Mouse (Mus musculus) MEL (cell line): ENCODE results near the gene Chrm4. TPM values are rescaled to one million over a fixed set of nuclear protein-coding genes. Genes with fewer than 3 reads are reported as not detected.
A peak's percentile ranks its signal among the peaks of the same experiment; 100 is the strongest.

Source experiments
- DNase-seq: peaks from one replicate; pipeline ENCODE4 v3.0.0; 2011; ENCODE audit warnings: low read depth, low spot score
- H3K27ac ChIP-seq: 2 replicates; pipeline ENCODE4 v1.5.1; 2012; ENCODE audit warnings: low read depth, mild to moderate bottlenecking, control low read depth, low read length, moderate library complexity; ENCODE audit not compliant: control insufficient read depth
- H3K27me3 ChIP-seq, 2 experiments: fragments of 150-350 bp in 1 of 2; sonication (generic) in 1 of 2; 2 replicates each; pipeline ENCODE4 v1.6.1; 2012; ENCODE audit warnings: low read length in 2 of 2, mild to moderate bottlenecking in 2 of 2, improper control_type of control experiment in 1 of 2, moderate library complexity in 1 of 2; ENCODE audit not compliant: insufficient read depth in 2 of 2, control insufficient read depth in 1 of 2
- H3K36me3 ChIP-seq, 2 experiments: 2 replicates each; pipeline ENCODE4 v1.6.1; 2012 to 2014; ENCODE audit warnings: low read length in 2 of 2, improper control_type of control experiment in 1 of 2, inconsistent platforms in 1 of 2, mild to moderate bottlenecking in 1 of 2; ENCODE audit not compliant: insufficient read depth in 2 of 2, control insufficient read depth in 1 of 2
- H3K4me1 ChIP-seq, 2 experiments: fragments of 150-350 bp in 1 of 2; sonication (generic) in 1 of 2; 2 replicates each; pipeline ENCODE4 v1.6.1; 2012; ENCODE audit warnings: low read length in 2 of 2, improper control_type of control experiment in 1 of 2, mild to moderate bottlenecking in 1 of 2; ENCODE audit not compliant: insufficient read depth in 2 of 2, control insufficient read depth in 1 of 2
- H3K4me3 ChIP-seq, 2 experiments: fragments of 150-350 bp in 1 of 2; sonication (generic) in 1 of 2; 2 replicates each; pipeline ENCODE4 v1.5.1; 2012; ENCODE audit warnings: low read depth in 2 of 2, low read length in 2 of 2, mild to moderate bottlenecking in 2 of 2, moderate library complexity in 2 of 2, control low read depth in 1 of 2, improper control_type of control experiment in 1 of 2; ENCODE audit not compliant: control insufficient read depth in 1 of 2, insufficient read depth in 1 of 2
- H3K79me2 ChIP-seq: 2 replicates; pipeline ENCODE4 v1.6.1; 2012; ENCODE audit warnings: mild to moderate bottlenecking, low read length, moderate library complexity; ENCODE audit not compliant: control insufficient read depth, poor library complexity, insufficient read depth
- H3K9ac ChIP-seq: 2 replicates; pipeline ENCODE4 v1.6.1; 2012; ENCODE audit warnings: low read depth, mild to moderate bottlenecking, control low read depth, low read length, moderate library complexity; ENCODE audit not compliant: control insufficient read depth, poor library complexity, severe bottlenecking
- H3K9me3 ChIP-seq: fragments of 150-350 bp; sonication (generic); replicated peaks from 2 replicates; pipeline ENCODE4 v1.6.1; 2012; ENCODE audit warnings: mild to moderate bottlenecking, low read length, improper control_type of control experiment, moderate library complexity; ENCODE audit not compliant: insufficient read depth
- BHLHE40 ChIP-seq: IDR thresholded peaks from 2 replicates; pipeline ENCODE4 v1.6.1; 2012; ENCODE audit warnings: low read depth, mild to moderate bottlenecking, inconsistent platforms, low read length, improper control_type of control experiment, borderline replicate concordance
- CHD1 ChIP-seq: IDR thresholded peaks from 2 replicates; pipeline ENCODE4 v1.6.1; 2012; ENCODE audit warnings: low read depth, mild to moderate bottlenecking, inconsistent platforms, low read length, improper control_type of control experiment
- CTCF ChIP-seq, 3 experiments: IDR thresholded peaks in 2 of 3; conservative IDR thresholded peaks in 1 of 3; 2 replicates each; pipeline ENCODE4 v1.5.1; 2011 to 2012; ENCODE audit warnings: low read length in 3 of 3, low read depth in 2 of 3, mild to moderate bottlenecking in 2 of 3, improper control_type of control experiment in 1 of 3, inconsistent platforms in 1 of 3, mixed read lengths in 1 of 3, moderate library complexity in 1 of 3; ENCODE audit not compliant: control insufficient read depth in 1 of 3, insufficient read depth in 1 of 3, poor library complexity in 1 of 3, severe bottlenecking in 1 of 3
- EP300 ChIP-seq, 2 experiments: IDR thresholded peaks; 2 replicates each; pipeline ENCODE4 v1.6.1; 2011; ENCODE audit warnings: improper control_type of control experiment in 2 of 2, low read length in 2 of 2, low read depth in 1 of 2, mild to moderate bottlenecking in 1 of 2
- GATA1 ChIP-seq: IDR thresholded peaks from 2 replicates; pipeline ENCODE4 v1.6.1; 2011; ENCODE audit warnings: low read depth, low read length, improper control_type of control experiment
- KAT2A ChIP-seq: conservative IDR thresholded peaks from 2 replicates; pipeline ENCODE4 v1.6.1; 2012; ENCODE audit warnings: low read depth, low read length, improper control_type of control experiment, inconsistent platforms
- MAZ ChIP-seq: IDR thresholded peaks from 2 replicates; pipeline ENCODE4 v1.6.1; 2012; ENCODE audit warnings: low read depth, mild to moderate bottlenecking, inconsistent platforms, low read length, improper control_type of control experiment
- MYC ChIP-seq: IDR thresholded peaks from 2 replicates; pipeline ENCODE4 v1.6.1; 2011; ENCODE audit warnings: low read depth, mild to moderate bottlenecking, low read length, improper control_type of control experiment, moderate library complexity
- POLR2A ChIP-seq, 2 experiments: IDR thresholded peaks; 2 replicates each; pipeline ENCODE4 v1.6.1; 2011 to 2012; ENCODE audit warnings: low read length in 2 of 2, mild to moderate bottlenecking in 2 of 2, control low read depth in 1 of 2, improper control_type of control experiment in 1 of 2, low read depth in 1 of 2, moderate library complexity in 1 of 2; ENCODE audit not compliant: control insufficient read depth in 1 of 2, insufficient read depth in 1 of 2, poor library complexity in 1 of 2
- POLR2AphosphoS2 ChIP-seq: IDR thresholded peaks from 2 replicates; pipeline ENCODE4 v1.6.1; 2011; ENCODE audit warnings: low read length, improper control_type of control experiment
- RCOR1 ChIP-seq: IDR thresholded peaks from 2 replicates; pipeline ENCODE4 v1.6.1; 2012; ENCODE audit warnings: low read depth, mild to moderate bottlenecking, inconsistent platforms, low read length, improper control_type of control experiment
- SMC3 ChIP-seq: IDR thresholded peaks from 2 replicates; pipeline ENCODE4 v1.6.1; 2011; ENCODE audit warnings: low read depth, low read length, improper control_type of control experiment
- TBP ChIP-seq: IDR thresholded peaks from 2 replicates; pipeline ENCODE4 v1.8.0; 2011; ENCODE audit warnings: low read depth, low read length, improper control_type of control experiment
- TCF12 ChIP-seq: IDR thresholded peaks from 2 replicates; pipeline ENCODE4 v1.6.1; 2014; ENCODE audit warnings: low read depth, mild to moderate bottlenecking, inconsistent platforms, low read length, improper control_type of control experiment, moderate library complexity
- USF1 ChIP-seq: IDR thresholded peaks from 2 replicates; pipeline ENCODE4 v1.6.1; 2014; ENCODE audit warnings: low read depth, mild to moderate bottlenecking, inconsistent platforms, low read length, improper control_type of control experiment, moderate library complexity
- ZC3H11A ChIP-seq: IDR thresholded peaks from 2 replicates; pipeline ENCODE4 v1.6.1; 2012; ENCODE audit warnings: low read depth, mild to moderate bottlenecking, inconsistent platforms, low read length, improper control_type of control experiment
- ZNF384 ChIP-seq: IDR thresholded peaks from 2 replicates; pipeline ENCODE4 v1.6.1; 2012; ENCODE audit warnings: low read depth, mild to moderate bottlenecking, inconsistent platforms, low read length, improper control_type of control experiment
- polyA plus RNA-seq, 2 experiments: library from polyadenylated mRNA; stranded (reverse) in 1 of 2; unstranded in 1 of 2; fragments of >175 nt in 1 of 2; fragments of >200 nt in 1 of 2; gene quantifications; 2 replicates each; pipeline versions ENCODE4 v1.2.1 to v1.2.4; 2012; ENCODE audit warnings: low replicate concordance in 2 of 2, low read depth in 1 of 2; ENCODE audit not compliant: insufficient read length in 2 of 2, insufficient read depth in 1 of 2, missing spikeins in 1 of 2
- total RNA-seq: library from RNA; depleted of rRNA; stranded (reverse); fragments of 300-350 nt; gene quantifications from 2 replicates; pipeline ENCODE4 v1.2.3, GENCODE M21; 2012

The Chrm4 gene
- total and polyA plus RNA-seq, 3 experiments, result 21.5 to 29.0 TPM; not detected in 1

DNA sequence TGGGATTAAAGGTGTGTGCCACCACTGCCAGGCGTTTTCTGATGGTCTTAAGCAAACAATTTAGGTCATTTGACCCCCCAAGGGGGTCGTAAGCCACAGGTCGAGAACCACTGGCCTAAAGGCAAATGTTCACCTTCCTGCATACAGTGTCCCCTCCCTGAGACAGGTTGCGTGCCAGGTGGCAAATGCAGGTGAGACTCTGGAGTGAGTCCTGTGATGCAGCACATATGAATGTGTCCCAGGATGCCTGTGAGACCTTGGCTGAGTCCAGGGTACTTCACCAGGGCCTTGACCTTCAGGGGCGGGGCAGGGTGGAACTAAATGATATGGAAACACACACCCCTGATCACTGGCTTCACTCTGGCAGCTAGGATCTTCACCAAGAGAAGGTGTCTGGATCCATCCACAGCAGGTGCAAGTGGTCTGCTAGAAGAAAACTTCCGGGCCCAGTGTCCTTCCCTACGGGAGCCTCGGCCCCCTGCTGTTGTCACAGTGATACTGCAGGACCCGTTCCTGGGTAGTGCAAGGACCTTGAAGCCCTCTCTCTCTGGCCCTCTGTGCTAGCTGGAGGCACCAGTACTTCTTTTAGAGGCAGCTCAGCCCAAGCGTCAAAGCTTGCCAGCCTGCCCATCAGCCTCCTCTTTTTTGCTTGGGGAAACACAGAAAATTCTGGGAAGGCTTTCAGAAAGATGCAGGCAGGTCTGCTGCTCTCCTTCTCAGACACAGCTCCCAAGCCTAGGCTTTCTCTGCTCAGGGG is 31.8 kb downstream of the Chrm4 start:
- Histone ChIP-seq H3K27ac (no peak overlapping the region), H3K9ac (no peak overlapping the region), H3K4me3 (no peak overlapping the region), H3K27me3 (no peaks in the 10 kb centered on the region), H3K36me3 (peaks cover 0 to 42% of the 10 kb centered on the region in 2 experiments; a peak in 3 of 4 replicates), H3K4me1 (peaks cover 9 to 43% of the 10 kb centered on the region in 2 experiments), H3K79me2 (peaks cover 54% of the 10 kb centered on the region)
- DNase-seq, result peak; percentile 39
- TF ChIP-seq SMC3 (peak; percentile 39), POLR2A (IDR thresholded peaks at IDR 0.05; ENCODE audit: control insufficient read depth in 1 of 2, insufficient read depth in 1 of 2, low read depth in 1 of 2, low read length in 2 of 2, poor library complexity in 1 of 2) (no peak), TBP (no peak), CTCF (IDR thresholded peaks at IDR 0.05 in 2 of 3, conservative IDR thresholded peaks at IDR 0.05 in 1 of 3; ENCODE audit: control insufficient read depth in 1 of 3, insufficient read depth in 1 of 3, low read depth in 2 of 3, low read length in 3 of 3, poor library complexity in 1 of 3, severe bottlenecking in 1 of 3) (peak; percentile 47 to 62 (median 57))
- TF ChIP-seq, all 39 proteins: peak for 2
- H3K9me3 ChIP-seq, result no peaks in the 10 kb centered on the region

- H3K79me2 ChIP-seq, result peaks cover 51% of the 10 kb centered on the region
- no peak overlapping the region for H3K4me3 ChIP-seq
- no peak for DNase-seq
- TF ChIP-seq MYC (no peak), GATA1 (no peak), CTCF (IDR thresholded peaks at IDR 0.05 in 2 of 3, conservative IDR thresholded peaks at IDR 0.05 in 1 of 3; ENCODE audit: control insufficient read depth in 1 of 3, insufficient read depth in 1 of 3, low read depth in 2 of 3, low read length in 3 of 3, poor library complexity in 1 of 3, severe bottlenecking in 1 of 3) (no peak), CHD1 (no peak), EP300 (IDR thresholded peaks at IDR 0.05; ENCODE audit: low read depth in 1 of 2, low read length in 2 of 2) (no peak), POLR2A (IDR thresholded peaks at IDR 0.05; ENCODE audit: control insufficient read depth in 1 of 2, insufficient read depth in 1 of 2, low read depth in 1 of 2, low read length in 2 of 2, poor library complexity in 1 of 2) (no peak), ZNF384 (no peak), RCOR1 (no peak)
- H3K27me3 ChIP-seq, result no peaks in the 10 kb centered on the region
- H3K4me1 ChIP-seq, result peaks cover 13 to 48% of the 10 kb centered on the region in 2 experiments
- no peak overlapping the region for H3K27ac ChIP-seq
- H3K36me3 ChIP-seq, result peaks cover 0 to 41% of the 10 kb centered on the region in 2 experiments; a peak in 3 of 4 replicates
- no peak overlapping the region for H3K9ac ChIP-seq
- no peaks in the 10 kb centered on the region for H3K9me3 ChIP-seq
Observed at GRCm38 (mm10) chr2:91959544-91960410, 32.7 kb downstream of the Chrm4 start.

DNA sequence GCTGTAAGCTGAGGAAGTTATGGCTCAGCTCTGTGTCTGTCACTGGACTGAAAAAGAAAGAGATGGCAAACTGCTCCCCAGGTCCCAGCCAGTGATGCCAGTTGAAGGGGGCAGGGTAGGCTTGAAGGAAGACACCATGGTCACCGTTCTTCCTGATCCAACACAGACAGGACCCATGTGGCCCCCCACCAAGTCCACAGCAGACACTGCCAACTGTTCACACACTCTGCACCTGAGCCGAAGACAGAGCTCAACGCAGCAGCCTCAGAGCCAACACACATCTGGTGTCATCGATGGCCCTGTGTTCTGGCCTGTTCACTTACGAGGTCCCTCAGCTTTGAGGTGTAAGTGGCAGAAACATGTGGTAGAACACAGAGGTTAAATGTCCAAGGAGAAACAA is 33.4 kb downstream of the Chrm4 start:
- no peak overlapping the region for H3K27ac ChIP-seq

More for the DNA sequence above, 33.4 kb downstream of the Chrm4 start:
- H3K9me3 ChIP-seq, result no peaks in the 10 kb centered on the region
- DNase-seq, result no peak
- H3K36me3 ChIP-seq, result peaks cover 0 to 38% of the 10 kb centered on the region in 2 experiments; a peak in 3 of 4 replicates
- H3K27me3 ChIP-seq, result no peaks in the 10 kb centered on the region
- no peak overlapping the region for H3K9ac ChIP-seq
- peaks cover 13 to 49% of the 10 kb centered on the region in 2 experiments for H3K4me1 ChIP-seq
- peaks cover 45% of the 10 kb centered on the region for H3K79me2 ChIP-seq
- H3K4me3 ChIP-seq, result no peak overlapping the region
- TF ChIP-seq MAZ (no peak), TCF12 (no peak), EP300 (IDR thresholded peaks at IDR 0.05; ENCODE audit: low read depth in 1 of 2, low read length in 2 of 2) (no peak), USF1 (no peak), KAT2A (no peak), CHD1 (no peak), BHLHE40 (no peak), ZC3H11A (no peak), ZNF384 (no peak), POLR2AphosphoS2 (no peak)
